ENCODE assay signal across 15 mouse cellular contexts in genomic region chr3:121638241-121638640, GRCm38 (mm10). TPM values are rescaled to one million over a fixed set of nuclear protein-coding genes. Genes with fewer than 3 reads are reported as not detected.
"Had no signal": no experiment of that assay in that cellular context is flagged by ENCODE, and none has a peak within 500 bp of the region (broad histone marks: within the 10 kb centered on the region; RNA-seq: fewer than 3 reads in every experiment).

No protein-coding gene starts in this region.

- H3K27me3 ChIP-seq: limb, embryonic 12.5 days; liver, embryonic 13.5 days; lung, embryonic 15.5 days; midbrain, embryonic 12.5 days had no signal

- H3K4me1 ChIP-seq: liver, embryonic 13.5 days; megakaryocyte, embryonic 14.5 days; midbrain, embryonic 12.5 days had no signal

- DNase-seq: liver; liver, embryonic 13.5 days; liver, postnatal 0 days; lung, postnatal 14 days; right cerebral cortex, postnatal 14 days had no signal

- H3K4me3 ChIP-seq: layer of hippocampus, adult 2 months; limb, embryonic 12.5 days; liver, embryonic 13.5 days; lung, embryonic 15.5 days; megakaryocyte, embryonic 14.5 days; midbrain, embryonic 12.5 days had no signal

- H3K9ac ChIP-seq: limb, embryonic 12.5 days; liver, embryonic 13.5 days; liver, postnatal 0 days; lung, embryonic 15.5 days; midbrain, embryonic 12.5 days had no signal

- H3K4me2 ChIP-seq: limb, embryonic 12.5 days; liver, embryonic 13.5 days; lung, embryonic 15.5 days; midbrain, embryonic 12.5 days had no signal

- H3K27ac ChIP-seq: layer of hippocampus, adult 2 months; limb, embryonic 12.5 days; liver, embryonic 13.5 days; lung, embryonic 15.5 days; macrophage; midbrain, embryonic 12.5 days had no signal

- H3K9me3 ChIP-seq: limb, embryonic 12.5 days; liver, embryonic 13.5 days; lung, embryonic 15.5 days; midbrain, embryonic 12.5 days had no signal

- H3K36me3 ChIP-seq: limb, embryonic 12.5 days; liver, embryonic 13.5 days; lung, embryonic 15.5 days; midbrain, embryonic 12.5 days had no signal

- ATAC-seq: liver, postnatal 0 days had no signal

RNA-seq across cellular contexts. Expression of gene 4930432M17Rik, which starts 32.3 kb away (rescaled TPM):
- polyA plus RNA-seq: intestine, embryonic 14.5 days; limb, embryonic 12.5 days; liver, embryonic 13.5 days; liver, postnatal 0 days; lung, embryonic 15.5 days; macrophage; midbrain, embryonic 12.5 days; midbrain, postnatal 0 days; neural tube, embryonic 14.5 days; stomach, embryonic 16.5 days had no signal
